Mouse (Mus musculus) cerebellum, adult 11 months (tissue): ENCODE results near the gene Gm49358.

Source experiments
- DNase-seq: peaks from one replicate; pipeline ENCODE4 v3.0.0; 2022

The Gm49358 gene

DNA sequence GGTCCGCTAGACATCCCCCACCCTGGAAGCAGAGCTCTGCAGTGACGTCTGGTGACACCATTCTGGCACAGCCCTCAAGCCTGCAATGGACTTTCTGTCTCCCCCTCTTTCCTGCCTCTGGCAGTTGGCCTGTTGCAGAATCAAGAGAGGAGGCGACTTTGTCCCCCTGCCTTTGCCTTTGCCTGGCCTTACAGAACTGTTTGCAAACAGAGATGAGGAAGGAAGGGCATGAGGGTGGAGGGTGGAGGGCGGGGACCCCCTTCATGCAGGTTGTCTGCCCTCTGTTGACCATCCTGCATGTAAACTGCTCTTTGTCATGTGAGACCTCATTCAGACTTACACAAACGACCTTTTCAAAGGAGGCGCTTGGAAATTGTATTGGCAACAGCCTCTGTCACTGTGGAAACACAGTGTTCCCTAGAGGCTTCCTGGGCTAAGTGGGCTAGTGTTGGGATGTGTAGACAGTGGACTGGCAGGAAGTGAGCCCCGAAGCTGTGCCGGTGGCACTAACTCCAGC, 55.9 kb downstream of the Gm49358 start:
- no peak for DNase-seq

DNA sequence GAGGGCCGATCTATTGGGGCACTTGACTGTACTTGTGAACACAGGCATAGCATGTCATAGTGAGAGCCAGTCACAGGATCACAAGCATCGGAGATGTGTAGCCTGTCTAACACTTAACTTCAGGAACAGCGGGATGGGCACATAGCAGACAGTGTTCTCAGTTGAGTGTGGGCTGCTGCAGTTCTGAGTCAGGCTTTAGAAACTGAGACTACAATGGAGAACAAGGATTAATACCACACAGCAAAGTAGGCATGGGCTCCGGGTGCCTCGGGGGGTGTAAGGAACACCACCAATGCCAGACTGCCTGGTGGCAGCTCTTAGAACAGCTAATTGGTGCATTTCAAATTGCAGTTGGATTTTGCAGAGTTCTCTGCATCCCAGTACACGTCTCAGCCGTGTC, 57.2 kb downstream of the Gm49358 start:
- no peak for DNase-seq

DNA sequence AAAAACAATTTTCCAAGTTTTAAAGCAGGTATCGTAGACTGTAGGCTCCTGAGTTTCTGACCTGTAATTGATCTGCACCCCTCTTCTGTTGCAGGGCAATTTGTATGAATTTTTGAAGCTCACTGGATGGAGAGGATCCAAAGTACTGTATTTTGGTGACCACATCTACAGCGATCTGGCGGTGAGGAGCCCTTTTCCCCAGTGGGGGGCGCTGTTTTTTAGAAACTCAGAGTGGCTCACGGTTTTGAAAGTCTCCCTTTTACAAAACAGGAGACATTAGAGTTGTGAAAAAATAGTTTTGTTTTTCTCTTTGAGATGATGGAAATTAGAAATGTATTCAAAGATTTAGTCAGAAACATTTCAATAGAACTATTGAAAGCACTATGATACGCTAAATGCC, 60.3 kb downstream of the Gm49358 start:
- DNase-seq, result no peak

DNA sequence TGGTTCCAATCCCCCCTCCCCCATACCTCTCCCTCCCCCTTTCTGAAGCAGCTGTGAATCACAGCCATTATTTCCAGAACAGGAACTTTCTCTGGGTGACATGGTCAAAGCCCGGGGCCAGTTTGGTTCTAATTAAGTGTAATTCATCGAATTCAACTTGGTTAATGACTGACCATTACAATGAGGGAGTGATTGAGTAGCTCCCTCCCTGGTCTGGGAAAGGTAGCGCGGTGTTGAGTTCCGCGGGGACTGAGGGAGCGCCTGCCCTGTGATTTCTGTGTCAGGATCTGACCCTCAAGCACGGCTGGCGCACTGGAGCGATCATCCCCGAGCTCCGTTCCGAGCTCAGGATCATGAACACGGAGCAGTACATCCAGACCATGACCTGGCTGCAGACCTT, 61.1 kb downstream of the Gm49358 start:
- no peak for DNase-seq

DNA sequence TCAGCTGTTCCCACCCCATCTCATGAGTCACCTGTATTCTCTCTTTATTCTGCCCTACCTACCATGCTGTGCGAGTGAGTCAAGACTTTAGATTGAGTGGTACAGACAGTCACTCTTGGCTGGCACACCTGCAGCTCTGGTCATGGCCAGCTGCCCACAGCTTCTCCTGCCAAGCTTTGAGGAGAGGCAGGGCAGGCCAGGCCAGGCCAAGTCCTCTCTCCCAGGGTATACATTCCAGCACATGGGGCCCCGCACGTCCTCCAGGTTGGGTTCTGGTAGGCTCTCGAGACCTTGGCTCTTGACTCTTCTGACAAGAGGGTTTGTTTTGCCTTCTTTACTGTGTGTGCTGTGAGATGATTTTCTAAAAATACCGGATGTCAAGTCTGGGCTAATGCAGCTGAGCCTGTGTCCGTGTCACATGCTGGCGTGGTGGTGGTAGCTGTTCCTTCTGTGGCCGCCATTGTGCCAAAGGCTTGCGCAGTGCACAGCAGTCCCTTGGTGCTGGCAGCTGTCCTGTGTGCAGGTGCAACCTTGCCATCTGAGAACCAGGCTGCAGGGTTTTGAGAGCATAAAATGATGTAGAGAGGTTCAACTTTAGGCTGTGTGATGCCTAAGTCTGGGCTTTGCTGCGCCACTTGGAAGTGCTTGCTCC, 62.2 kb downstream of the Gm49358 start:
- peak; percentile 68 for DNase-seq

DNA sequence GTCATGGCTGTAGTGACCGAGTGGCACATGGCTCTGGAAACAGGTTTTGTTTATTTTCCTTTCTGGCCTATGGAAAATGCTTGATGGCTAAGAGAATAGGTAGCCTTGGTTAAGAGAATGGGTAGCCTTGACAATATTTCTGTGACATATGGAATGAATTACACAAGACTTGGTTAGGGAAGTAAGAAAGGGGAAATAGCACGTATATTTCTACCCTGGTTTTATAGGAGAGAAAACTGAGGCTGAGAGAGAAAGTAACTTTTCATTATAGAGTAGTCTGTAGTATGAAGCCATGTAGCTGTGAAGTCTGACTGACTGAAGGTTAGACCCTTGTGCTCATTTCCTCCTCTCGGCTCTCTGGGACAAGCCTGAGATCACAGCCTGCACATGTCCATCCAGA, 63.2 kb downstream of the Gm49358 start:
- no peak for DNase-seq

DNA sequence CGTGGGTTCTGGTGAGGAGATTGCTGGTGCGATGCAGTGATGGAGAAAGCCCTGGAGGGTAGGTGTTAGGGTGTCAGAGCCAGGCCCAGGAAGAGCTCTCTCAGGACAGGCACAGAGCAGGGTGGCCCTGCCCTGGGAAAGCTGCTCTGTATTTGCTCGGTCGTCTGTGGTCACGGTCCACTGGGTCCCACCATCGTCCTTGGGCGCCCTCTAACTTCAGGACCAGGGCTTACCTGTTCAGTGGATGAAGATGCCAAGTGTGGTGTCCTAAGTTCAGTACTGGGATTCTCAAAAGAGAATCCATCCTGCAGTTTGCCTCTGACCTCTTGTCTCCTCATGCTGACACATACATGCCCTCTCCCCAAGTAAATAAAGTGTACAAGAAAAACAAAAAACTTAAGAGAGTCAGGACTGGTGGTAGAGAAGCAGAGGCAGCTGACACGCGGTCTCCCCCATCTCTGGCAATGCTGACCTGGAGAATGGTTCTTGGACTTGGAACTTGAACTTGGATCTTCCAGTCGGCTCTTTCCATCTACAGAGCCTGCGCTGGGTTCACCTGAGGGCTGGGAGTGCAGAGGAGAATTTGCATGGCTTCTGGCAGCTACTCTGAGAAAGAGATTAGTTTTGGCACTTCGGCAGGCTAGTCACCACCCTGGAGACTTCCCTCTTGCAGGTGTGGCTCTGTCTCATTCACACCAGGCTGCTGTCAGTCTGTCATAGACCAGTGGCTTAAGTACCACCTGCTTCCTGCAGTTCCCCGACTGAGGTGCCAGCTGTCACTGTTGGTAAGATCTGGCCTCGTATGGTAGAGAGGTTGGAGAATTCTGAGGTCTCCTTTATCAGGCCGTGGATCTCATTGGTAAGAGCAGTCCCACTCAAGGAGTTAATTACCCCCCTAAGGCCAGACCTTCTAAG, 64.7 kb downstream of the Gm49358 start:
- DNase-seq, result no peak

DNA sequence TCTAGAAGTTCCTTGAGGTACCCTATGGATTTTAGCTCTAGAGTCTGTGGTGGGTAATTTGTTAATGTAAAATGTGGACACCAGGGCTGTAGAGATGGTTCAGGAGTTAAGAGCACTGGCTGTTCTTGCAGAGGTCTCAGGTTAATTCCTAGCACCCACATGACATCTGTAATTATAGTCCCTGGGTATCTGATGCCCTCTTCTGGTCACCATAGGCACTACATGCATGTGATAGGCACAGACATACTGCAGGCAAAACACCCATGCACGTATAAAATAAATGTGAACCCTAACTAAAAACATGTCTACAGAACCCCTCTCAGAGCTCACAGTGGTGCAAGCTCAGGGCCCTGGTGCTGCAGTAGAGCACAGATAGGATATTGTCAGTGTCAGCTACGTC, 65.7 kb downstream of the Gm49358 start:
- no peak for DNase-seq

DNA sequence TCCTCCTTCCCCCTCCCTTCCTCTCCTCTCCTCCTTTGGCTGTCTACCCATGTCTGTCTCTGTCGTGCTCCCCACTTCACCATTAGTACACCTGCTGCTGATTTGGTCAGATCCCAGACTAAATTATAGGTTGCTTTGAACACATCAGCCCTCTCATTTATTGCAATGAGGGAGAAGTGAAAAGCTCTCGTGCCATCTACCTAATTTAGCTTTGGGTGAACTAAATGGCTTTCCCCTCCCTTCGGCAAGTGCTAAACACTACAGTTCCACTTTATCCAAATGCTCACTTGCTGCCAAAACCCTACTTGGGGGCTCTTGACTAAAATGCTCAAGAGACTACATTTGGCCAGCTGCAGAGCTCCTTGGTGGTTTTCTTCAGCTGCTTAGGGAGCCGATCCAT, 73.0 kb downstream of the Gm49358 start:
- no peak for DNase-seq

DNA sequence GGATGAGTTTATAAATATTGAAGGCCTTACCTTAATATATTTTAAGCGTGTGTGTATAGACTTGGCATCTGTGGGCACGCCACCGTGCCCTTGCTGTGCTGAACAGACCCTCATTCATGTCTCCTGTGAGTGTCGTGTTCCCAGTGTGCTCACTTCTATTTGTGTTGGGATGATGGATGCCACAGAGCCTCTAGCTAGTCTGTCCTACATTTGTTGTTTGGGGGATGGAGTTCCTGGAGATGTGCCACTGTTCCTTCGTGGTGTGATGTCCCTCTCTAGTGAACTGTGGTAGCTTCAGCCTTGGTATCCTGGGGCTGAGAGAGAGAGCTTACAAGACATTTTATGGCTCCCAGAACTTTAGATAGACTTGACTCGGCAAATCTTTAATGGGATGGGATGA, 75.1 kb downstream of the Gm49358 start:
- DNase-seq, result no peak

DNA sequence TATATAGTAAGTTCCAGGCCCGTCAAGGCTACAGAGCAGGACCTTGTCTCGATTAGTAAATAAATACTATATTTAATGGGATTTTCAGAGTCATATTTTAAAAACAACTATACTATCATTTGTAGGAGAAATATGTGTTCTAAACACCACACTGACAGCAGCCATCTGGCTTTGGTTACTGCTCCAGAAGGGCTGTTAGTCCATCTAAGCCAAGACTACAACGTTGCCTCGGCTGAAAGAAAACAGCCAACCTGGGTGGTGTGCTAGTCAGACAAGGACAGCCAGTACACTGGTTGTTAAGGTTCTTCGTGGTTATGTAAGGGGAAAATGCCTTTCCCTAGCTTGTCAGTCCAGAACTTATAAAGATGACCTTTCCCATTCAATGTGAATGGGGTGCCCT, 78.9 kb downstream of the Gm49358 start:
- no peak for DNase-seq

DNA sequence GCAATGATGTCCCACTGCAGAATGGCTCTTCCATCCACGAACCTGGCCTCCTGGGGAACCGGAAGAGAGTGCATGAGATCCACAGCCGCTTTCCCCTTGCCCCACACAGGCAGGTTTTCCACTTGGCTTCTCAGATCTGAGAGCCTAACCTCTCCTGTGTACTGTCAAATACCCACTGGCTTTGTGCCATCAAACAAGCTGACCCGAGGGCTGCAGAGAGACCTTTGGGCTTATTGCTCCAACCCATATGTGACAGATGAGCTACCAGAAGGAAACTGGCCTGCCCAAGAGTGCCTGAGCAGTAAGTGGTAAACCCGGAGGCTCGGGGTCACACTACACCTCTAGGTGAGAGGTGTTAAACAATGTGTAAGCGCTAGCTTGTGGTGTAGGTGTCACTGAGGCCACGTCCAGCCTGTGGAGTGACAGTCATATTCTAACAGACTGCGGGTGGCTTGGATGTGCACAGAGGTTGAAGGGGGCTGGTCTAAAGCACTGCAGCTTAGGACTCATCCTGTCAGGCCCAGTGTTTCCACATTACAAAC, 83.2 kb downstream of the Gm49358 start:
- DNase-seq, result no peak

DNA sequence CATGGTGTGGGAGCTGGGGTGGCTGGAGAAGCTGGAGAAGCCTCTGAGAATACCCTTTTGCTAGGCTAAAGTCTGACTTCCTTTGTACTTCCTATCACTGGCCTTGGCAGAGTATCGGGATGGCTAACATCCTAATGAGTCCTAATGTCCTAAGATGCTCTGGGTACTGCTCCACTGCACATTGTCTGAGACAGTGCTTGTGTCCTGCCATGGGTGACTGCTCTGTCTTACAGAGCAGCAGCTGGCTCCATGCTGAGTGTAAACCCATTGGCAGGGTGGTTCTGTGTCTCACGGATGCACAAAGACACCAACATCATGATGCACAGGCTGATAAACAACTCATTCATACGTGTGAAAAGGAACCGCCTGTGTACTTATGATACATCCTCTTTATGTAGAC, 85.3 kb downstream of the Gm49358 start:
- no peak for DNase-seq

DNA sequence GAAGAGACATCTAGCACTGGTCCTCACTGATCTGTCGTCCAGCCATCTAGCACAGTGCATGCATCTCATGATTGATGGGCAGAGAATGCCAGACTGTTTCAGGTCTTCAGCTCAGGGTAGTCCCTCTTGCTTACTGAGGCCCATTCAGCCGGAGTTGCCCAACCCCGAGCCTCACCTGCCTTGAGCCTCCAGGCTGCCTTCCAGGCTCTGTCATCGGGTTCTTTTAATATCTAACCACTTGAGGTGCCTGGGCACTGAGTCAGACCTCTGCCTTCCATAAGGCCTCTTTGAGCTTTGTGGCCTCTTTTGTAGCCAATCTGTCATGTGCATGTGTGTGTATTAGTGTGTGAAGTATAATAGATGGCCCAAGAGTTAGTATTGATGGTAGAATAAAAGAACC, 85.7 kb downstream of the Gm49358 start:
- DNase-seq, result no peak

DNA sequence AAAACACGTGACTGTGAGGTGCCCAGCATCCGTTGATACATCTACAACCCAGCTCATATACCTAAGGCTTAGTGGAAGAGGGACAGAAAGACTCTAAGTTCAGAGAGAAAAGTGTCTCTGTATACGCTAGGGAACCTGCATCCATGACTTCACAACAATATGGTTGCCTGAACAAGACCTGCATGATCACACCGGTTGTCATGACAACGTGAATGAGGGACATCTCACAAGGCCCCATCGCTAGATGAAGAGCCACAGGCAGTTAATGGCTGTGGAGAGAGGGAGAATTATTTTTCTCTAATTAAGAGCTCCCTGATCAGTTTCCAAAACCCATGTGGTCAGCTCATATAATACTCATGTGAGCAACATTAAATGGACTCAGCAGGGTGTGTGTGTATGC, 88.4 kb downstream of the Gm49358 start:
- no peak for DNase-seq

DNA sequence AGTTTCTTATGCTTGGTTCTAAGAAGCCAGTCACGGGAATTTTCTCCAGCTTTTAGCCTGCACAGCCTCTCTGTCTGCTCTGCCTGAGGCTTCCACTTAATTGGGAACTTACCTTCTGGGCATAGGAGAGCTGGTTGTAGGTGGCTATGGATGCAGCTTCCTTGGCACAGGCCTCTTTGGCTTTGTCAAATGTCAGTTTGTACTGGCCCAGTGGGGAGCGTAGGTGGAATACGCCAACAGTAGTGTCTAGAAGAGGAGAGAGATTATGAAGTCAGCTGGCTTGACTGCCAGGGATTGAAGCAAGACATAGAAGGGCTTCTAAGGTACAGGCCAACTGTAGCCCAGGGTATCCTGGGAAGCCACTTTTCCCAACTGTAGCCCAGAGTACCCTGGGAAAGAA, 89.7 kb downstream of the Gm49358 start:
- DNase-seq, result no peak

DNA sequence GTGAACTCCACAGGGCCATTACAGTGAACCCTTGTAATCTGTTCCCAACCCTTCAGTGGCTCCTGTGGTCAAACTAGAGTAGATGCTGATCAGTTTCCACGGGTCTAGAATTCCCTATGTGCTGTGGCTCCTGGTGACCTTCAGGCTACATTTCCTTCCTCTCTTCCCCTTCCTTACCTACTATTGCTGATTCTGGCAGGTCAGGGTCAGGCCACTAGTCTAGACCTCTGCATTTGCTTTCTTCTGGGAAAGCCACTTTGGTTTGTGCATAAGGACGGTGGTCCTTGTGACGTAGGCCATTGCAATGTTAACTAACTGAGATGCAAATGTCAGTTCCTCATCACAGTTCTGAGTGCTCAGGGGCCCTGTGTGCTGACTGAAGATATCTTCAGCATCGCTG, 96.6 kb downstream of the Gm49358 start:
- DNase-seq, result no peak

DNA sequence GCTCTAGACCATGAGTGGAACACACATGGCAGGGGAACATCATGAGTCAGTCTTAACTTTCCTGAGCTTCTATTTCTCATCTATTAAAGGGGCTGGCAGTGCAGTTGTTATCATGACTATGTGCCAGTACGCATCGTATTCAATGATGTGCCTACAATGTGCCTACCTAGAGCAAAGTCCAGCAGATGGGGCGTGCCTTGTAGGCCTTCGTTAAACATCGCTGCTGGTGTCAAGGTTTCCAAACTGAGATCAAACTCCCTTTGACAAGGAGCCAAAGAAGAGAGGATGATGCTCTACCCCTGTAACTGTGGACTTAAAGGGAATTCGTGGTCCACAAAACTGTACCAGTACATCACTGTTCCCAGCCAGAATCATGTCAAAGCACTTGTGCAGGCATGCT, 98.7 kb downstream of the Gm49358 start:
- no peak for DNase-seq

DNA sequence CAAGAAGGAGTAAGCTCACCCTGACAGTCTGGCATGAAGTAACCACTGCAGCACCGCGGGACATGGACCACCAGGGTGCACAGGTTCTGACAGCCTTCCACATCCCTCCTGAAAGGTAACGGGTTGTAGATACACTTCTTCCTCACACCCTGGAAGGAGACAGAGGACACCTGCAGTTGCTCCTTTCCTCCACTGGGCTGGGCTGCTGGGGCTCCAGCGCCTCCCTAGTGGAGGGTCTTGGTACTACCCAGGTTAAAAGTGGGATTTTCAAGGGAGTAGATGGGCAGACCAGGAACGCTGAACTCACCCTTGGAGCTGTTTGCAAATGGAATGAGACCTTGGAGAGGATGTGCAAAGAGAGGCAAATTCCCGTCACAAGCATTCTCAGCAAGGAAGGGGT, 99.7 kb downstream of the Gm49358 start:
- DNase-seq, result no peak

DNA sequence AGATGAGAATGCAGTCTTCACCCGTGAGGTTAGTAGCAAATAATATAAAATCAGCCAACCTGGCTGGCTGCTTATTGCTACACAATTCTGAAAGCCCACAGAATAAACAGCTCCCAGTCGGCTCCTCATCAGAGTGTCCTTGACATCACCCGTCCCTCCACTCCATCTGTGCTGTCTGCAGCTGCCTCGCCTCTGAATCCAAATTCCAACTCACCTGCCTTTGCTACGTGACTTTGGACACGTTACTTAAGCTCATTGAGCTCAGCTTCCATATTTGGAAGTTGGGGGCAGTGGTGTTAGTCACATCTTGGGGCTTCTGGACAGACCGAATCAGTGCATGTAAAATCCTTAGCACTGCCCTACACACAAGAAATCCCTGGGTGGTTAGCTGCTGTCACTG, 108.3 kb downstream of the Gm49358 start:
- DNase-seq, result no peak

DNA sequence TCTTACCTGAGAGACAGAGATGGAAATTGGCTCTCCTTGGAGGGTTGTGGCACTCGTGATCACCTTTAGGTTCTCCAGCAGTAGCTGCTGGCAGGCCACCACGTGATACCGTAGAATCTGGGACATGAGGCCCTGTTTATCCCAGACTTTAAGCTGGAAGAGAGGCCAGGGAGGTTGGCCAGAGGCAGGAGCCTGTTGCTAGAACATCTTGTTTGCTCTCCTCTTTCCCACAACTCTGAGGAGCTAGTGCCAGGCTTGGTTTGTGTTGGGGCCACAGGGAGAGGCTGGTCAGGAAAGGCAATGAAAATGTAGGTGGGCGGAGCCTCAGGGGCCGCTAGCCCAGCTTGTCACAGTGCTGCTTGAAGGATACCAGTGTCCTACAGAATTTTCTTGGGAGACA, 108.8 kb downstream of the Gm49358 start:
- no peak for DNase-seq

DNA sequence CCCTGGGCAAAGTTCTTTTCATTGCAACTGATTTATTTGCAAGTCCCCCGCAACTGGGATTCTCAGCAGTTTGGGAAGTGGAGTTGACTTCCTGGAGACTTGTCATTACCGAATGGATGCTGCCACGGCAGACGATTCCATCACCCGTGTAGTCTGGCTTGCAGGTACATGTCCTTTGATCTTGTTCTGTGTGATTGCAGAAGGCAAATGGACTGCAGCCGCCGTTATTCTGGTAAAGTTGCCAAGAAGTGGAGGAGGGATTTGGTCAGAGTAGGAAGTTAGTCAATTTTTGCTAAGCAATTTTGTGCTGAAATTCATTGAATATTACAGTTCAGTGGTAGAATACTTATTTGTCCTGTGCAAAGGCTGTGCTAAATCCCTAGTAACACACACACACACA, 114.9 kb downstream of the Gm49358 start:
- DNase-seq, result no peak

DNA sequence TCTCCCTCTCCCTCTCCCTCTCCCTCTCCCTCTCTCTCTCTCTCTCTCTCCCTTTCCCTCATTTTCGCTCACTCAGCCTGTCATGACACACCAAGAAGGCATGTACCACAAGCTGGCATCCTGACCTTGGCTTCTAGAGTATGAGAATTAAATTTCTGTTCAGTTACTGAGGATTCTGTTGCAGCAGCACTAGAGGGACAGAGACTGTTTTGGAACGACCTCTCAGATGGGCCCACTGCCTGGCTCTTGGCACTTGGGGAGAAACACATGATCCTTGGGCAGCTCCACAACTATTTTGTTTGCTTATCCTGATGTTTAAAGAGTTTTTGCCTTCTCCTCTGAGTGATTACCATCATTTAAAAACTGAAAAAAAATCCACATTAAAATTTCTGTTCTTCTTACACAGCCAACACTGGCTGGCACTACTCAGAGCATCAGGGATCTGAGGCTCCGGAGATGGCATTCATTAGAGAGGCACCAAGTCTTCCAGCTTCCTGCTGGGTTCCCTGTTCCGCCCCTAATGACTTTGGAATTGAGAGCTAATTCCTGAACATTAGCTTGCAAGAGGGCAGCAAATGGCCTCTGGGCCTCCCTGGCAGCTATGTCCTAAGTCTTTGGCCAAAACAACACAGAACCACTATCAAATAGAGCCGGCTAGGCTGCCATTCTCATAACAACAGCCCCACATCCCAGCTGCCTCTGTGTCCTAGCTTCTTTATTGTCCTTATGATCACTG, 116.5 kb downstream of the Gm49358 start:
- DNase-seq, result peak; percentile 26
